Mouse (Mus musculus) activated CD4-positive, CD25-positive, alpha-beta regulatory T cell (primary cell): ENCODE measurements around the gene Wt1. TPM values are rescaled to one million over a fixed set of nuclear protein-coding genes. Genes with fewer than 3 reads are reported as not detected.

Experiments used
- polyA plus RNA-seq, 2 experiments: library from polyadenylated mRNA; unstranded; fragments of 100-300 nt; shearing (Covaris generic); gene quantifications; one replicate each; pipeline ENCODE4 v1.2.1; 2017

Gene Wt1
- under 1 TPM in 1 of 2 experiments, not detected in 1; 0.38 TPM for polyA plus RNA-seq

DNA sequence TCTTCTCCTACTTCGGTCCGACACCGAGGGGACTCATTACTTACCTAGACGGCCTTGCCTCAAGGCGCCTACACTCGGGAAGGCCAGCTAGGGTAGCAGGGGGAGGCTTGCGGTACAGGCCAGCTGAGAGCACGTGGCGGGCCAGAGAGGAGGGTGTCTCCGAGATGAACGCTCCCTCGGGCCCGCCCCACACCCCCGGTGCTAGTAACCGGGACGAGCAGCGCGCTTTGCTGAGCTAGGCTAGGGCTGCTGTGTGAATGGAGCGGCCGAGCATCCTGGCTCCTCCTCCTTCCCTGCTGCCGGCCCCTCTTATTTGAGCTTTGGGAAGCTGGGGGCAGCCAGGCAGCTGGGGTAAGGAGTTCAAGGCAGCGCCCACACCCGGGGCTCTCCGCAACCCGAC is at the start of gene Wt1:
TSS of gene Wt1 (plus strand) at position 251 of the 400 bp plus-strand sequence.

DNA sequence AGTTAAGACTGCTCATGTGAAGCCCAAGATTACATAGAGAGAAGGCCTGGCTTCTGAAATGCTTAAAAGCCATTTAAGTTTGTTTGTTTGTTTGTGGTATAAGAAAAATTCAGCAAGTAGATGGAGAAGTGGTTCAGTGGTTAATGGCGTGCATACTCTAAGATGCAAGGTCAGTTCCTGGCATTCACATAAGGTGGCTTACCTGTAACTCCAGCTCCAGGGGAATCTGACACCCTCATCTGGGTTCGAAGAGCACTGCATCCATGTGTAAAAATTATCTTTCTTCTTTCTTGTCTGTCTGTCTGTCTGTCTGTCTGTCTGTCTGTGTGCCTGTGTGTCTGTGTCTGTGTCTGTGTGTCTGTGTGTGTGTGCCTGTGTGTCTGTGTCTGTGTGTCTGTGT is 34.6 kb upstream of the Wt1 start, which contains the start of gene Gm11060:
TSS of gene Gm11060 (plus strand) at position 301 of the 400 bp plus-strand sequence.

Other genes starting within 250 kb of the Wt1 start
- gene Eif3m, start 109.4 kb upstream of the Wt1 start, polyA plus RNA-seq, result 100 to 1,000 TPM; 284 to 332 TPM
- gene Gm11060, start 34.5 kb upstream of the Wt1 start, polyA plus RNA-seq, result not detected
- gene Them7, start 97.8 kb downstream of the Wt1 start, polyA plus RNA-seq, result not detected